8 mouse cellular contexts compared by ENCODE assay signal in the genomic region with DNA sequence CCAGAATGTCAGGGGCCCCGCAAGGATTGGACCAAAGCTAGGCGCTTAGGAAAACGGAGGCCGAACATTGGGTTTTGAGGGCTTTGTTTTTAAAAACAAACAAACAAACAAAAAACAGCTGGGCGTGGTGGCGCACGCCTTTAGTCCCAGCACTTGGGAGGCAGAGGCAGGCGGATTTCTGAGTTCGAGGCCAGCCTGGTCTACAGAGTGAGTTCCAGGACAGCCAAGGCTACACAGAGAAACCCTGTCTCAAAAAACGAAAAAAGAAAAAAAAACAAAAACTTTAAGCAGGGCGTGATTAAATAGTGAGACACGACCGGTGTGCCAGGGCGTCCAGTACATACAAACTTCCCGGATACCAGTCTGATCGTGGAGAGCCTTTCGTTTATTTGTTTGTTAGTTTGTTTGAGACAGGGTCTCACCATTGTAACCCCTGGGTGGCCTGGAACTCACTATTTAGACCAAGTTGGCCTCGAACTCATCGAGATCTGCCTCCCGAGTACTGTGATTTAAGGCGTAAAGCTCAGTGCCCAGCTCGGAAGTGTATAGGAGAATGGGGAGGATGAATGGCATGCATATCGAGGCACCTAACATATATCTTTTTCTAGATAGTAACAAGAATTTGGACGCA. TPM values are rescaled to one million over a fixed set of nuclear protein-coding genes. Genes with fewer than 3 reads are reported as not detected.
A peak's percentile ranks its signal among the peaks of the same experiment; 100 is the strongest.
DNase-seq lines count a peak whose midpoint lies in the region; ATAC-seq and TF ChIP-seq lines count a peak whose summit lies in the region.

No protein-coding gene starts in this region.

- peak overlapping the region; percentile 93 for H3K27ac ChIP-seq in kidney, adult 2 months (ENCODE audit: insufficient read depth, low read depth, low read length)
- H3K27ac ChIP-seq in bone marrow macrophage, adult 2 months (ENCODE audit: insufficient read depth, low read depth, low read length): peak overlapping the region; percentile 62
- peak overlapping the region; percentile 93 for H3K27ac ChIP-seq in hindbrain, embryonic 10.5 days
- peak overlapping the region; percentile 88 for H3K27ac ChIP-seq in midbrain, embryonic 12.5 days (replicated peaks)

- H3K9ac ChIP-seq in midbrain, embryonic 12.5 days (replicated peaks): peak overlapping the region; percentile 76

- no peak for TF ChIP-seq POLR2A in kidney, adult 2 months (IDR thresholded peaks at IDR 0.05; ENCODE audit: low read depth, low read length)
- TF ChIP-seq POLR2A in bone marrow macrophage, adult 2 months (IDR thresholded peaks at IDR 0.05; ENCODE audit: borderline replicate concordance, low read depth, low read length): no peak

- no peaks in the 10 kb centered on the region for H3K9me3 ChIP-seq in hindbrain, embryonic 10.5 days
- no peaks in the 10 kb centered on the region for H3K9me3 ChIP-seq in midbrain, embryonic 12.5 days

- H3K4me1 ChIP-seq in kidney, adult 2 months (ENCODE audit: control insufficient read depth, insufficient read depth, low read length): peaks cover 34% of the 10 kb centered on the region
- H3K4me1 ChIP-seq in bone marrow macrophage, adult 2 months (ENCODE audit: control insufficient read depth, insufficient read depth, low read length): peaks cover 57% of the 10 kb centered on the region
- peaks cover 50% of the 10 kb centered on the region for H3K4me1 ChIP-seq in hindbrain, embryonic 10.5 days (replicated peaks)
- peaks cover 32% of the 10 kb centered on the region for H3K4me1 ChIP-seq in midbrain, embryonic 12.5 days

- peak; percentile 18; the same call in 1 of the 2 replicates for ATAC-seq in midbrain, embryonic 12.5 days (ENCODE audit: low FRiP score, low read depth)
- no peak for ATAC-seq in monocyte, adult 5-6 weeks (replicated peaks; ENCODE audit: insufficient number of reproducible peaks, low FRiP score, low TSS enrichment, poor library complexity, severe bottlenecking)

- TF ChIP-seq CTCF in kidney, adult 2 months (conservative IDR thresholded peaks at IDR 0.05; ENCODE audit: insufficient read depth, insufficient read length, low read depth, low read length): no peak
- no peak for TF ChIP-seq CTCF in bone marrow macrophage, adult 2 months (IDR thresholded peaks at IDR 0.05; ENCODE audit: low read depth, low read length)

- no peak for DNase-seq in kidney, adult 2 months
- no peak for DNase-seq in kidney, adult 18-20 months
- no peak for DNase-seq in hindbrain, embryonic 10.5 days (ENCODE audit: low spot score)
- no peak for DNase-seq in ovary, postnatal 10 days (ENCODE audit: low spot score)
- no peak for DNase-seq in yolk sac, embryonic 10.5 days (ENCODE audit: low spot score)

- 15% methylated on average over 24 of the region's 24 CpGs for WGBS in kidney, adult 2 months
- 29% methylated on average over 24 of the region's 24 CpGs for WGBS in hindbrain, embryonic 10.5 days
- WGBS in midbrain, embryonic 12.5 days: 28% methylated on average over 24 of the region's 24 CpGs

- H3K4me2 ChIP-seq in midbrain, embryonic 12.5 days (replicated peaks): peak overlapping the region; percentile 93

- peak overlapping the region; percentile 76 for H3K4me3 ChIP-seq in kidney, adult 2 months (ENCODE audit: insufficient read depth, low read depth, low read length)
- peak overlapping the region; percentile 79 for H3K4me3 ChIP-seq in bone marrow macrophage, adult 2 months (ENCODE audit: insufficient read depth, low read length)
- peak overlapping the region; percentile 82 for H3K4me3 ChIP-seq in hindbrain, embryonic 10.5 days
- H3K4me3 ChIP-seq in midbrain, embryonic 12.5 days: peak overlapping the region; percentile 81

- H3K36me3 ChIP-seq in kidney, adult 2 months (ENCODE audit: control insufficient read depth, insufficient read depth, low read length): peaks cover 2% of the 10 kb centered on the region; the same call in 1 of the 2 replicates
- peaks cover 33% of the 10 kb centered on the region for H3K36me3 ChIP-seq in hindbrain, embryonic 10.5 days
- peaks cover 27% of the 10 kb centered on the region for H3K36me3 ChIP-seq in midbrain, embryonic 12.5 days

- H3K27me3 ChIP-seq in kidney, adult 2 months (replicated peaks; ENCODE audit: control insufficient read depth, insufficient read depth, low read length): no peaks in the 10 kb centered on the region
- peaks cover 14% of the 10 kb centered on the region; the same call in 1 of the 2 replicates for H3K27me3 ChIP-seq in hindbrain, embryonic 10.5 days (ENCODE audit: insufficient read depth, poor library complexity, severe bottlenecking)
- H3K27me3 ChIP-seq in midbrain, embryonic 12.5 days: peaks cover 19% of the 10 kb centered on the region; the same call in 1 of the 2 replicates

RNA-seq across cellular contexts. Expression of a gene that starts 0.4 kb away (rescaled TPM):
- 41.8 and 43.5 TPM in 2 replicates for polyA plus RNA-seq in kidney, adult 2 months (2012; rRNA removed)
- polyA plus RNA-seq in bone marrow macrophage, adult 2 months (2012; ENCODE audit: insufficient read depth, insufficient read length, missing spikeins): 120 and 131 TPM in 2 replicates
- polyA plus RNA-seq in hindbrain, embryonic 10.5 days (2016; fragmentation: Nextera tagmentation; extraction: Ambion mirVana): 116 and 122 TPM in 2 replicates
- 108 and 113 TPM in 2 replicates for polyA plus RNA-seq in midbrain, embryonic 12.5 days (2016; fragmentation: Nextera tagmentation; extraction: Ambion mirVana)
- 67.5 to 144 TPM (median 118 TPM) in 3 replicates for total RNA-seq in monocyte, adult 5-6 weeks (2017)

RNA-seq across cellular contexts. Expression of a gene that starts 3.3 kb away (rescaled TPM):
- polyA plus RNA-seq in kidney, adult 2 months (2012; rRNA removed): 3.8 and 4.1 TPM in 2 replicates
- polyA plus RNA-seq in bone marrow macrophage, adult 2 months (2012; ENCODE audit: insufficient read depth, insufficient read length, missing spikeins): 20.8 and 23.9 TPM in 2 replicates
- polyA plus RNA-seq in hindbrain, embryonic 10.5 days (2016; fragmentation: Nextera tagmentation; extraction: Ambion mirVana): 0.14 and 0.30 TPM in 2 replicates
- polyA plus RNA-seq in midbrain, embryonic 12.5 days (2016; fragmentation: Nextera tagmentation; extraction: Ambion mirVana): 0.41 and 0.77 TPM in 2 replicates
- total RNA-seq in monocyte, adult 5-6 weeks (2017): 40.3 to 90.5 TPM (median 78.8 TPM) in 3 replicates

RNA-seq across cellular contexts. Expression of a gene that starts 10.1 kb away (rescaled TPM):
- 200 and 244 TPM in 2 replicates for polyA plus RNA-seq in kidney, adult 2 months (2012; rRNA removed)
- polyA plus RNA-seq in bone marrow macrophage, adult 2 months (2012; ENCODE audit: insufficient read depth, insufficient read length, missing spikeins): 303 and 319 TPM in 2 replicates
- 740 and 935 TPM in 2 replicates for polyA plus RNA-seq in hindbrain, embryonic 10.5 days (2016; fragmentation: Nextera tagmentation; extraction: Ambion mirVana)
- 608 and 698 TPM in 2 replicates for polyA plus RNA-seq in midbrain, embryonic 12.5 days (2016; fragmentation: Nextera tagmentation; extraction: Ambion mirVana)
- 597 to 694 TPM (median 633 TPM) in 3 replicates for total RNA-seq in monocyte, adult 5-6 weeks (2017)

RNA-seq across cellular contexts. Expression of a gene that starts 13.3 kb away (rescaled TPM):
- 55.5 and 65.1 TPM in 2 replicates for polyA plus RNA-seq in kidney, adult 2 months (2012; rRNA removed)
- 97.6 and 101 TPM in 2 replicates for polyA plus RNA-seq in bone marrow macrophage, adult 2 months (2012; ENCODE audit: insufficient read depth, insufficient read length, missing spikeins)
- polyA plus RNA-seq in hindbrain, embryonic 10.5 days (2016; fragmentation: Nextera tagmentation; extraction: Ambion mirVana): 2.2 and 2.3 TPM in 2 replicates
- polyA plus RNA-seq in midbrain, embryonic 12.5 days (2016; fragmentation: Nextera tagmentation; extraction: Ambion mirVana): 2.2 and 2.9 TPM in 2 replicates
- total RNA-seq in monocyte, adult 5-6 weeks (2017): 2.5 to 23.1 TPM (median 10.7 TPM) in 3 replicates

RNA-seq across cellular contexts. Expression of a gene that starts 13.6 kb away (rescaled TPM):
- 11.0 and 11.6 TPM in 2 replicates for polyA plus RNA-seq in kidney, adult 2 months (2012; rRNA removed)
- 43.9 and 59.4 TPM in 2 replicates for polyA plus RNA-seq in bone marrow macrophage, adult 2 months (2012; ENCODE audit: insufficient read depth, insufficient read length, missing spikeins)
- 0.82 and 0.85 TPM in 2 replicates for polyA plus RNA-seq in hindbrain, embryonic 10.5 days (2016; fragmentation: Nextera tagmentation; extraction: Ambion mirVana)
- polyA plus RNA-seq in midbrain, embryonic 12.5 days (2016; fragmentation: Nextera tagmentation; extraction: Ambion mirVana): 0.65 and 1.3 TPM in 2 replicates
- total RNA-seq in monocyte, adult 5-6 weeks (2017): 23.9 to 50.5 TPM (median 24.3 TPM) in 3 replicates
